Mouse (Mus musculus): ENCODE results near the gene Actn3.
"Not testable (repeated sequence)": the region's sequence is repeated elsewhere in the genome, so short reads cannot be mapped to it uniquely, and the experiment has no call there.

The Actn3 gene

GRCm38 (mm10) chr19:4855951-4856350, 21.8 kb downstream of the Actn3 start:
- no peak for DNase-seq

- no peak for DNase-seq
Measured at GRCm38 (mm10) chr19:4855470-4855820, 22.3 kb downstream of the Actn3 start.

GRCm38 (mm10) chr19:4854552-4855469, 22.9 kb downstream of the Actn3 start, which contains the start of gene Ctsf:
Ctsf (plus strand) TSS chr19:4855130.
- DNase-seq = peak; percentile 94

GRCm38 (mm10) chr19:4850281-4850680, 27.4 kb downstream of the Actn3 start:
- no peak for DNase-seq

GRCm38 (mm10) chr19:4849800-4850199, 27.9 kb downstream of the Actn3 start:
- no peak for DNase-seq

GRCm38 (mm10) chr19:4847490-4847889, 30.2 kb downstream of the Actn3 start:
- peak; percentile 62 for DNase-seq

GRCm38 (mm10) chr19:4845846-4846245, 31.9 kb downstream of the Actn3 start:
- no peak for DNase-seq

GRCm38 (mm10) chr19:4842611-4843010, 35.1 kb downstream of the Actn3 start:
- DNase-seq = no peak

- DNase-seq = no peak
Measured at GRCm38 (mm10) chr19:4840848-4841247, 36.9 kb downstream of the Actn3 start.

GRCm38 (mm10) chr19:4839149-4839548, 38.6 kb downstream of the Actn3 start, which contains the start of the genes Ccs and Ccdc87:
Ccs (minus strand) TSS chr19:4839332.
Ccdc87 (plus strand) TSS chr19:4839366.
- peak; percentile 99 for DNase-seq

GRCm38 (mm10) chr19:4838526-4839140, 39.1 kb downstream of the Actn3 start:
- DNase-seq = no peak

GRCm38 (mm10) chr19:4837049-4837448, 40.7 kb downstream of the Actn3 start:
- DNase-seq = no peak

GRCm38 (mm10) chr19:4836096-4836495, 41.6 kb downstream of the Actn3 start:
- DNase-seq = peak; percentile 55

GRCm38 (mm10) chr19:4833977-4834376, 43.7 kb downstream of the Actn3 start:
- DNase-seq = no peak

- DNase-seq = peak; percentile 38
Measured at GRCm38 (mm10) chr19:4829156-4829555, 48.6 kb downstream of the Actn3 start.

- peak; percentile 65 for DNase-seq
Measured at GRCm38 (mm10) chr19:4828444-4829114, 49.1 kb downstream of the Actn3 start.

GRCm38 (mm10) chr19:4820678-4821303, 56.9 kb downstream of the Actn3 start:
- DNase-seq = peak; percentile 94

- no peak for DNase-seq
Measured at GRCm38 (mm10) chr19:4817182-4817835, 60.4 kb downstream of the Actn3 start.

- DNase-seq = peak; percentile 31
Measured at GRCm38 (mm10) chr19:4813015-4813414, 64.7 kb downstream of the Actn3 start.

- DNase-seq = not testable (repeated sequence)
Measured at GRCm38 (mm10) chr19:4812334-4812949, 65.3 kb downstream of the Actn3 start.

- DNase-seq = no peak
Measured at GRCm38 (mm10) chr19:4811909-4812242, 65.8 kb downstream of the Actn3 start.
